Mouse (Mus musculus): ENCODE data around the gene Ccdc69.

Ccdc69 gene

DNA sequence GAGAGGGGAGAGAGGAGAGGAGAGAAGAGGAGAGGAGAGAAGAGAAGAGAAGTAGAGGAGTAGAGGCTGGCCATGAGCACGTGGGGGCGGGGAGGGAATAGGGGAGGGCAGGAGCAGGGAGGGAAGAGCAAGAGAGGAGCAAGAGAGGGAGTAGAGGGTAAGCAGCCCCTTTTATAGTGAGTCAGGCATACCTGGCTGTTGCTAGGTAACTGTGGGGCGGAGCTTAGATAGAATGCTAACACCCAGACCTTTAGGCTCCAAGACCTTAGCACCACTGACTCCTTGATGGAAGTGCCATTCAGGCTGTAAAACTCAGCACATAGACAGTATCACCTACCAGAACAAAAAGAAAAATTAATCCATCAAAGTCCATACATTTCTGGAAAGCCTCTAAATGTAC is 41.3 kb downstream of the Ccdc69 start:
- DNase-seq (ENCODE audit: low spot score): no peak

DNA sequence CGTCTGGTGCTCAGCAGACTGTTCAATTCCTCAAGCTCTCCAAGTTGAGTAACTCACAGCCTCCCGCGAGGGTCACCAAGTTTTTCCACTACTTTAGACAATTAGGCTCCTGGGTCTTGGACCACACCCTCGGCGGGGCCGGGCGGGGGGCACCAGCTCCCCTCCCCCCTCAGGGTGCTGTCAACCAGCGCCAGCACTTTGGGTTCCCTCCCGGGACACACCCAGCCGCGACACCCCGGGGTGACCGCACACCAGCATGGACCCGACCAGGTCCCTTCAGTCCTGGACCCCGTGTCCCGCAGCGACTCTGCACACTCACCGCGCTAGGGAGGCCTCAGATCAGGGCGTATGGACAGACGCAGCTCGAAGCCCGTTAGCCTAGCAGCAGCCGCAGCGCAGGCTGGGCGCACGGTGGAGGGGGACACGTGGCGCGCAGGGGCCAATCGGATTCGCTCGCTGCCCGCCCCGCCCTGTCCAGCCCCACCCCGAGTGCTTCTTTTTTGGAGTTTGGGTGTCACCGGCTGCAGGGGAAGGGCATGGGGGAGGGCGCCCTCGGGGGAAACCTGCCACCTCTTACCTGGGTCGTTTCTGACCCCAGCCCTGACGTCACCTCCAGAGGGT is 44.8 kb downstream of the Ccdc69 start, which contains the start of gene Anxa6:
Gene Anxa6, minus strand, starts transcription at position 406 of the 621 bp plus-strand sequence.
- DNase-seq (ENCODE audit: low spot score): no peak

DNA sequence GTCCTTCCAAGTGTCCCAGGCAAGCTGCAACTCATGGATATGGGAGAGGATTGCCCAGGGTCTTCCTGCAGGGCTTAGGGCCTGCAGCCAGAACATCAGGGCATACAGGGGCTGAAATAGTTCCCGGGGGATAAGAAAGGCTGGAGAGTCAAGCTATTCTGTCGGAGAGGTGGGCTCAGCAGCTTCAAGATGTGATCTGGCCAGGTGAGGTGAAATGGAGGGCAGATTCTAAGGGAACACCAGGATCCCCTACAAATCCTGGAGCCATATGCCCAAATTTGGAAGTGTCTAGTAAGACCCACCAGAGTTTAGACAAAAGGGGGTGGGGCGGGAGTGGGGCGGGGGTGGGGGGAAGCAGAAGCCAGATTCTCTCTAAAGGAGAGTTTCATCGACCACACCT is 45.6 kb downstream of the Ccdc69 start:
- no peak for DNase-seq (ENCODE audit: low spot score)

DNA sequence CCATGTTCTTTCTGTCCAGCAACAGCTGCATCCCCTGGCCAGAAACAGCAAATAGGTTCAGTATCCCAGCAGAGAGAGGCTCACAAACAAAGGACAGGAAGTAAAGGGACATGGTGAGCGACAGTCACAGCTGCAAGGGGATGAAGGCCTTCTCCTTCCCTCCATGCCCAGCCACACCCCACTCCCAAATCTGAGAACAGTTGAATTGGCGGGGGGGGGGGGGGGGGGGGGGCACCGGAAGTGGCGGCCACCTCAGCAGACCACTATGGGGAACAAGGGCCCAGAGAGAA is 46.0 kb downstream of the Ccdc69 start:
- no peak for DNase-seq (ENCODE audit: low spot score)

DNA sequence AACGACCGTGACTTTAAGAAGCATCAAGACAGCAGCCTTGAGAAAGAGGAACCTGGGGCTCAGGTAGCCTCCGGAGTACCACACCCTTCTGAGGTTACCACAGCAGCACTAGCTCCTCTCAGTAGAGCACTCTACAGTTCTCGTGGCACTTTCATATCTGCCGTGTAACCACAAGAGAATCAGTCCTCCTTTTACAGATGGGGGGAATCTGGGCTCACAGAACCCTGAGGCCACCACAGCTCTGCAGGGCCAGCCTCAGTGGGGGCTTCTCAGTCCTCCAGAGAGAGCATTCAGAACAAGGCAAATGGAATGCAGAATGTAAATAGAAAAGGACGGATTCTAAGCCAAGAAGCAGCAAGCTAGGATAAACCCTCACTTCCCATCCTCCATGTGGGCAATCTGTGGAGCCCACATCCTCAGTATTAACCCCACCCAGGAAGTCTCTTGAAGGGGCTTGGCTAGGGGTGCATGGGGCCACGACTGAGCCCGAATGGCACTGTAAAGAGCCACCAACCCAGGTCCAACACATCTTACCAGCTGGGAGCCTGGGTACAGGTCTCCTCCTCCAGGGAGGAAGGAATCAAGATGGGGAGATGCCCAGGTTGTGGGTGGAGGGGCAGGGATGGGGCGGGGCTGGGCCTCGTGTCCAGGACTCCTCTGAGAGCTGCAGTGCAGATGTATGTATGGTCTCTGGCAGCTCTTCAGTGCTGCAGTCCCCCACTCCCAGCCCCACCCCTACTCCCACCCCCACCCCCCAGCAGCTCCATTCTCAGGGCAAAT is 46.5 kb downstream of the Ccdc69 start:
- DNase-seq (ENCODE audit: low spot score): no peak

DNA sequence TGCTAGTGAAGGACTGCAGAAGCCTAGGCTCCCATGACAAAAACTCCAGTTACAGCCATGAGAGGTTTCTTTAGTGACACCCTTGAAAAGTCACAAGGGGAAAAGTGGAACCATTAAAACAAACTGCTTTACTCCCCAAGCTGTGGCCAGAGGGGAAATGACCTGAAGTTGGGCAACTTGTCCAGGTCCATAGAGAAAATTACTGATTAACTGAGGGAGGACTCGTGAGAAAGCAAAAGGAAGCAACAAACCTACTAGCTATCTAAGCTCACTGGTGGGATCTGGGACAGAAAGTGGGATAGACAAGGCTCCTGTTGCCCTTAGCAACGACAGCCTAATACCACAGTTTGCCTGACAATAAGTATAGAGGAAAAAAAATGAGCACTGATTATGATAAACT is 49.4 kb downstream of the Ccdc69 start:
- DNase-seq (ENCODE audit: low spot score): no peak

DNA sequence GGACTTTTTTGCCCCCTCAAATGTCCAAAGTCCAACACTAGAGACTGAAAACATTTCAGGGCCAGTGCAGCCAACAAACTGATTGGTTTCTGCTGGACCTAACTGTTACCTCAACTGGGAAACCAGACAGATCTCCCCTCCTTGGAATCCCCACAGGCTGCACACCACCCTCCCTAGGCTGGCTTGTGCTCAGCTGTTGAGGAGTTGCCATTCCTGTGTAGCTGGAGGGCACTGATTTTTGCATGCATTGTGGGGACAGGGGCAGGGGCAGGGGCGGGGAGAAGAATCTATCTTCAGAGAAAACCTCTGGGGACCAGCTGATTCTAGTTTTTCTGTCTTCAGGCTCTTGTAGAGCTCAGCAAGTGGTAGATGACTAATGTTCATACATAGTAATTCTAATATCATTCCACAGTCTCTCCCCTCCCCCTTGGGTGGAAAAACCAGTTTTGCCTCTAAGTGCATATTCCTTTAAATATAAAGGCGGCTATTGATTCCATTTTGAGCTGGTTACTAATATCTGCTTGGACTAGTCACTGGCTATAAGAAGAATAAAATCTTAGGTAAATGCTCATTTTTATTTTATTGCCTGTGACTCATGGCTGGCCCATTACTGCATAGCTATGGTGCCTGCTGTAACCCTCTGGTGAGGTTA is 50.6 kb downstream of the Ccdc69 start:
- no peak for DNase-seq (ENCODE audit: low spot score)

DNA sequence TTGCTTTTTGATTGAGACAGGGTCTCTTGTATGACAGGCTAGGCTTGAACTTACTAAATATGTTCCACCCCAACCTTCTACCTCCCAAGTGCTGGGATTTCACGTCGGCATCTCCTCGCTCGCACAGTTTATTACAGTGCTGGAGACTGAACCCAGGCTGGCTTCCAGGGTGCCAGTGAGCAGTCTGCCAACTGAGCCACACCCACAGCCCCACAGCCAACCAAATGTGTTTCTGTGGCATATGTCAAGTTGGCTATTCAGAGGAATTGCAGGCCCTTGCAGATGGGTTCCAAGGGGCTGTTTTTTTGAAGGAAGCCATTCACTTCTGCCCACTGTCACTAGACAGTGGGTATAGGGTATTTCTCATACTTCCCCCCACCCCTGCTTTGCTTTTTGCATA is 52.0 kb downstream of the Ccdc69 start:
- no peak for DNase-seq (ENCODE audit: low spot score)

DNA sequence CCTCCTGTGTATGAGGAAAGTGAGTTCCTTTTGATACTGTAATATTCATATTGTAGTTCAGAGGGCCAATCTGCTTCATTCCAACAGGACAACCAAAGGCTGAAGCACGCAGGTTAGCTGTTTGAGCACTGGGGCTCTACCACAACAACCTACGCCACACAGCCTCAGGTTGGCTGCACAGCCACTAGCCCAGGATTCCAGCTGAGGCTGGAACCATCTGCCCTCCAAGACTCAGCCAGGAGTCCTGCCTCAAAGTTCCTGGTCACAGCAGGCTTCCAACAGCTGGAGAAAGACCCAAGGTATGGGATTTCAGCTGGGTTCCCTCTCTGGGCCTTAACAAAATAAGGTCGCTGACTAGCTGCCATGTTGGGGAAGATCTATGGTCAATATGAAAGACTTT is 54.3 kb downstream of the Ccdc69 start:
- DNase-seq (ENCODE audit: low spot score): no peak

DNA sequence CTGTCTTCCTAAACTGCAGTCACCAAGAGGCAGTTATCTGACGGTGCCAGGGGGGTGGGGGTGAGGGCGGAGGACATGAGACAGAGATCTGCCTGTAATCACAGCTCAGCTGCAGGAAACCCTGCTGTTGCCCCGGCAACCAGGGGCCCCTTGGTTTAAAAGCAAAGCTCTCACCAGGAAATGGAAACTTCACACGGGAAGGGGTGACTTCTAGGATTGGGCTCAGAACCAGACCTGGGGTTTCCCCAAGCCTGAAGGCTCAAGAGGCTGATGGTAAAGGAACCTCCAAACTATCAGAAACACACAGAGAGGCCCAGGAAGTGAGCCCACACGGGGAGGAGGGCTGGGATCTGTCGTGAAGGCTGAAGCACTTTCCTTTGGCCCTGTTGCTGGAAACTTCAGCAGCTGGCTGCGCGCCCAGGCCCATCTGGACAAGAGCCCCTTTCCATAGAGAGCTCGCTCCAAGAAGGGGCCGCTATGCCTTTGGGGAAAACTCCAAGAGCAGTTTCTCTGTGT is 54.8 kb downstream of the Ccdc69 start:
- no peak for DNase-seq (ENCODE audit: low spot score)

DNA sequence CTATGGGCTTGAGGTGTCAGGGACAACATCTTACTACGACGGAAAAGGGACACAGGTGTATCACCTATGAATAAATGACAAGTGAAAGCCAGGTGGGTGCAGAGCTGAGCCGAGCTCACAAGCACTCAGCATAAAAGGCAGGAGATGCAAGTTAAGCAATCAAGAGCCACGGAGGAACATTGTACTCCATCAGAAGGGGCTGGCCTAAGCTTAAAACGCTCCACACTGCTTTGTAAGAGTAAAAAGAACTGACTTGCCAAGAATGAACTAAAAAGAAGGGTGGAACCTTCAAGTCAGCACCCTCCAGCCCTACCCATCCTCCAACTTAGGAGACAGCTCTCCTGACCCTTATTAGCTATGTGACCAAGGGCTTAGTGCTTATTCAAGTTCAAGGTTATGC is 55.4 kb downstream of the Ccdc69 start:
- no peak for DNase-seq (ENCODE audit: low spot score)

DNA sequence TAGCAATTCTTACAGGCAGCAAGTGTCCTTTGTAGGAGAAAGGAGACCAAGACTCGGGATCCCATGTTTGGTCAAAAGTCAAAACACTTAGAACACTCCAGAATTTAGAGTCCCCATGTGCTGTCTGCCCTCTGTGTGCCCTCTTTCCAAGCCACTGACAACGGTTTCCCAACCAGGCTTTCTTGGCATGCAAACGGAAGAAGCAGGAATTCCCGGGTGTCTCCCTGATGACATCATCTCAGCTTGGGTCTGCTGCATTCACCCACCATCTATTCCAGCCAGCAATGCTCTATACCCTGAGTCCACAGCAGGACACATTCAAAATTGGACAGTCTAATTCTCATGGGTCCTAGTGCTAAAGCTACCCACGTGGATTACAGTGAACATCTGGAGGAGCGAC is 56.1 kb downstream of the Ccdc69 start:
- DNase-seq (ENCODE audit: low spot score): no peak

DNA sequence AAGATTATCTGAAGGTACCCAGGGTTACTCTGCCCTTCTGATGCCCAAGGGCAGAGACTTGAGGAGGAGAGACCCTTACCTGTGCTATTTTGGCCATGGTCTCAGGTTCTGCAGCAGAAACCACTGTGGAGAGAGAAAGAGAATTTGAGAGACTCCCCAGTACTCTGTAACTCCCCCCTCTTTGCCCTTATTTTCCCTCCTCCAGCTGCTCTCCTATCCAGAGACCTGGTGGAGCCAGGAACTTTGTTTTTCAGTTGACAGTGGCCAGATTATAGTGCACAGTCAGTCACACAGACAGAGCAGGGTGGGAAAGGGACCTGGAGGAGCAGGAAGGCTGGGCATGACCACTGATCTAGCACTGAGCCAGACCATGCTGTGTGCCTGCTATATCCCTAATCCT is 56.5 kb downstream of the Ccdc69 start:
- no peak for DNase-seq (ENCODE audit: low spot score)

DNA sequence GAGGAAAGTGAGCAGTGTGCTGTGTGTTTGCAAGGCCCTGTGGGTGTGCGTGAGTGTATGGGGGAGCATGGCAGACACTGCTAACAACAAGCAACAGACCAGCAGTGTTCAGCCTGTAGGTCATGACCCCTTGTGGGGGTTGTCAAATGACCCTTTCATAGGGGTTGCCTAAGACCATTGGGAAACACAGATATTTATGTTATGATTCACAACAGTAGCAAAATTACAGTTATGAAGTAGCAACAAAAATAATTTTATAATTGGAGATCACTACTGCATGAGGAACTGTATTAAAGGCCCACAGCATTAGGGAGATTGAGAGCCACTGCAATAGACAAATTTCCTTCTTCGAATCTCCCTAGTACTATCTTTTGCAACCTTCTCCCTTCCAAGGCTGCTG is 58.2 kb downstream of the Ccdc69 start:
- DNase-seq (ENCODE audit: low spot score): no peak

DNA sequence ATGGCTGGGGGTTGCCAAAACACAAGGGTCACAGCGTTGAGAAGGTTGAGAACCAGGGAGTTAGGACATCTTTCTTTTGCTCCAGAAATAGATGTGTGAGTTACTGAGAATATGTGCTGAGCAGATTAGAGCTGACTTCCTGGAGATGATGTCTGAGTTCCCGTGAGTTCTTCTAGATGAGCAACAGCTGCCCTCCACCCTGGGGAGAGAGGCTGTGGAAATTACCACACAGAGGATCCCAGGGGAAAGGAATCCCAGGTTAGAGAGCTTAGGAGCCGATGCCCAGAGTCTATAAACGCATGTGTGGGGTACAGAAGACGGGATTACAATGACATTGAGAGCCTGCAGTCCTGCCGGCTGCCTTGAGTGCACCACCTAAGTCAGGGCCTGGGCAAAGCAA is 59.9 kb downstream of the Ccdc69 start:
- no peak for DNase-seq (ENCODE audit: low spot score)

DNA sequence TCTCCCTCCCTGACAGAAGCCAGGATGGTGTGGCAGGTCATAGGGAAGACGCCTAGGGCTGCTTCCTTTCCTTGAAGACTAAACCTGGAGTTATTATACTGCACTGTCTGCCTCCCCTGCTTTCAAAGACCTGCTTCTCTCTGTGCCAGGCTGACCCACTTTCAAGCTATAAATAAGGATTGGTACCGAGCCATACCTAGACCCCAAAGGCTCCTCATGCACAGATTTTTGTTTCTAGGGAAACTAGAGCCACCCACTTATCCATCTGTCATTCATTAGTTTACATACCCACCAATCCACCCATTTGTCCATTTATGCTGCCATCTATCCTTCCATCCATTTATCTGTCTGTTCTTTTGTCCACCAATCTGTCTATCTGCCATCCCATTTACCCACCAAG is 60.7 kb downstream of the Ccdc69 start:
- no peak for DNase-seq (ENCODE audit: low spot score)

DNA sequence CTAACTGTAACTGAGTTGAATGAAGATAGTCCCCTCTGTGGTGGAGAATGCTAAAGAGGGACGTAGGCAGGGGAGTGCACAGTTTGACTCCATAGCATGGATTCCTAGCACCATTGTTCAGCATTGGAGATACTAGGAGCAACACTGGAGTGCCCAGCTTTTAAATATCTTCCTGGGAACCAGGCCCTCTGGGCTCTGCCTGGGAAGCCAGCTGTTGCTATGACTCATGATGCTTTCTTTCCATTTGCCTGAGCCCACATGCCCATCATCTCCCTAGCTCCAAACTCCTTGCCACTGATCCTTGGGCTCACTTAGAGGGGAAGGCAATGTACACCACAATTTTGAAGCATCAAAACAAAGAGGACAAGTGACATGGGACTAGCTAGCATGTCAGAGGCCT is 61.2 kb downstream of the Ccdc69 start:
- no peak for DNase-seq (ENCODE audit: low spot score)

DNA sequence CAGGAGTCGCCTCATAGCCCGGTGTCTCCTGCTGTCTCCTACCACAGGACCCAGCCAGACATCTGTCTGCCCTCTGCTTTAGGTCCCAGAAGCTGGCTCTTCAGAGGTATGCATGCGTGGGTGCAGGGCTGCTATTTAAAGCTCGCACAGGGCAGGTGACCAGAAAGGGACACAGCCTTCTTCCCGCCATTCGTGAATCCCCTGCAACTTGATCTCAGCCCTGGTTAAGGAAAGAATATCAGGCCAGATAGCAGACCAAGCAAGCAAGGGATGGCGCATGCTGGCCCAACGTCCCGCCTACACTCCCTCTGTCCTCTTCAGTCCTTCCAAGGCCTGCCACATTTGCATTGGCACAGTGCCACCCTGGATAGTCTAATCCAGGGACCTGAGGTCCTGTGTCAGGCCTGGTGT is 62.1 kb downstream of the Ccdc69 start:
- DNase-seq (ENCODE audit: low spot score): no peak

DNA sequence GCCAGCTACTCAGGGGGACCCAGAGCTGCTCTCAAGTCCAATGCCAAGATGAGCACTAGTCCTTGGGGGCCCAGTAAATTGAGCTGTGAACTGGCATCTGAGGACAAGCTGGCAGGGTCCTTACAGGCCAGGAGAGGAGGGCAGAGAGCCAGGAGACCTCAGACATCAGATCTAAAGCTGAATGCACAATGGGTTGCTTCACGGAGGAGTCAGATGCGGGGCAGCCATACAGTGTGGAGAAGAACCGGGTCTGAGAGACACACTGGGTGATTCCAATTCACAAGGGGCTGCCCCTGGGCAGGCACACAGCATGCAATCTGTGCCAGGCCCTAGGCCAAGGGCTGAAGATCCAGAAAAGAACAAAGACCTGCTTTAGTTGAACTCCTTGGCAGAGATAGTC is 62.7 kb downstream of the Ccdc69 start:
- no peak for DNase-seq (ENCODE audit: low spot score)

DNA sequence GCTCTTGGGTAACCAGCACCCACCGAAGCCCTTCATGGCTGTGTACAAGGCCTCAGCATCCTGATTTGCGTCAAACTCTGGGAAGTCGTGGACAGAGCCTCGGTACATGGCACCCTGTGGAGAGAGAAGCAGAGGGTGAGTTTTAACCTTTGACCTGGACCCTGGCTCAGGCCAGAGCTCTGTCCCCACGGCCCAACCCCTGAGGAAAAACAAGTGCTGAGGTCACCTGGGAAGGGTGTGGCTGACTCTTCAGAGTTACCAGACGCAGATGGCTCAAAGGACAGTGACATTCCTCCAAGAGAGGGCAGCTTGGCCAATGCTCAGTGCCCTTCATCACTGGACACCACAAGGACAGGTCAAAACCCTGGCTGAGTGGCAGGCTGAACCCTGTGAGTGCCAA is 64.1 kb downstream of the Ccdc69 start:
- no peak for DNase-seq (ENCODE audit: low spot score)

DNA sequence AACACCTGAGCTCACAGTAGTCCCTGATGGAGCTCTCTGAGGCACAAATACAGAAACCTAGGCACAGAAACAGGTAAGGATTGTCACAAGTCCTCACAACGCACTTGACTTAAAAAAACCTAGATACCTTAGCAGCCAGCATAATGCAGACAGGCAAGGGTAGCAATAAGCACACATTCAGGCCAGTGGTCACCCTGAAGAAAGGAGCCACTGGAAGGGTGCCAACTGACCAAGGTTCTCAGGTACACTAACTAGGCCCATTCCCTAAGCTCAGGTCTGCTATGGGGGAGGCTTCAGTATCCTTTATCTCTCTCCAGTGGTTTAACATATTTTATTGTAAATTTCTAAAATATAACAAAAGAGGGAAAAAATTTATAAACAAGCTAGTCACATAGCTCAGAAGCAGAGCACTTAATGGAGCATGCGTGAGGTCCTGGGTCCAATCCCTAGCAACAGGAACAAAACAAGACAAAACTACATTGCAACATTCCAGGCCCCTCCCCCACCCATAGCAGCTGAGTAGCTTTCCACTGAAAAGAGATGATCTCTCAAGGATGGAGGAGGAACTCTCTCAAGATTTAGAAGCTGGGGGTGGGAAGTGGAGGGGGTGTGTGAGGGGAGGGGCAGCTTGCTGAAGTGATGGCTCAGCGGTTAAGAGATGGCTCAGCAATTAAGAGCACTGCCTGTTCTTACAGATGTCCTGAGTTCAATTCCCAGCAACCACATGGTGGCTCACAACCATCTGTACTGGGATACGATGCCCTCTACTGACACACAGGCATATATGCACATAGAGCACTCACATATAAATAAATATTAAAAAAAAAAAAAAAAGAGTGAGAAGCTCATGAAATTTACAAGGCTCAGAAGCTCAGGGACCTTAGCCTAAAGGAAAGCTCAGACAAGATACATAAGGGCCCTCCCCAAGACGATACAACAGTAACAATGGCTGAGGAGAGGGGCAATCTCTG is 65.1 kb downstream of the Ccdc69 start:
- no peak for DNase-seq (ENCODE audit: low spot score)

DNA sequence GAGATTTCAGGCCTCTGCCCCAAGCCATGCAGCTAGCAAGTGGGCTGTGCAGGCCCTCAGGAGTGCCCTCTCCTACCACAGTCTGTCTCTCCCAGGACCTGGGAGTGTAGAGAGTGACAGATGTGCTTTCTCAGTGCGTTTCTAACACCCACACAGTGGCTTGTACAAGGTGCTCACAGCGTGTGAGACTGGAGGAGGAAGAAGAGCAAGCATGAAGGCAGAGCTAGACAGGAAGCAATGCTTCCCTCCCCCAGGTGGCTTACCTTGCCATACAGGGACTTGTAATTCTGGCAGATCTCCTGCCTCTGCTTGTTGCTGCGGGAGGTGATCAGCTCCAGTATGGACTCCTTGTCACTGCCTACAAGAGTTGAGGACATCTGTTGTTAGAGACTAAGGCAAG is 66.5 kb downstream of the Ccdc69 start:
- no peak for DNase-seq (ENCODE audit: low spot score)

Measured in left cerebral cortex, adult 11 months (tissue).